Mouse (Mus musculus): ENCODE measurements around the gene Tead2. TPM values are rescaled to one million over a fixed set of nuclear protein-coding genes. Genes with fewer than 3 reads are reported as not detected.

The Tead2 gene
- total RNA-seq, 1 experiment from 2014 or later = 17.8 TPM

GRCm38 (mm10) chr7:45259281-45259680 is 43.7 kb downstream of the Tead2 start:
- DNase-seq = no peak

GRCm38 (mm10) chr7:45262266-45262665 is 46.7 kb downstream of the Tead2 start:
- DNase-seq = no peak

GRCm38 (mm10) chr7:45263006-45263607 is 47.6 kb downstream of the Tead2 start:
- DNase-seq = no peak

DNA sequence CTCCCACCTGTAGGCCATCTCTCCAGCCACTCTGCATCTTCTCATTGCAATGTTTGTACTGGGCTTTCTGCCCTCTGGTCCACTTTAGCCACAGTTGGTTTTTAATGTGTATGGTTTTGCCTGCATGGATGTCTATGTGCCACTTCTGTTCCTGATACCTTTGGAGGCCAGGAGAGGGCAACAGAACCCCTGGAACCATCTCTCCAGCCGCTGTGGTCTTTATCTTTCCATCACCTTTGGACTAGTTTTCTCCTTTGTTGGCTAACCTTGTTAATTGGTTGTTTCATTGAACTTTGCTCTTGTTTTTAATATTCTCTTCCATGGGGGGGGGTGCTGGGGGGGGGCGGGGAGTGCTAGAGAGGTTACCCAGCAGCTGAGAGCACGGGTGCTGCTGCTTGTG is 48.8 kb downstream of the Tead2 start:
- no peak for DNase-seq

- no peak for DNase-seq
Measured at GRCm38 (mm10) chr7:45265518-45265917, 50.0 kb downstream of the Tead2 start.

DNA sequence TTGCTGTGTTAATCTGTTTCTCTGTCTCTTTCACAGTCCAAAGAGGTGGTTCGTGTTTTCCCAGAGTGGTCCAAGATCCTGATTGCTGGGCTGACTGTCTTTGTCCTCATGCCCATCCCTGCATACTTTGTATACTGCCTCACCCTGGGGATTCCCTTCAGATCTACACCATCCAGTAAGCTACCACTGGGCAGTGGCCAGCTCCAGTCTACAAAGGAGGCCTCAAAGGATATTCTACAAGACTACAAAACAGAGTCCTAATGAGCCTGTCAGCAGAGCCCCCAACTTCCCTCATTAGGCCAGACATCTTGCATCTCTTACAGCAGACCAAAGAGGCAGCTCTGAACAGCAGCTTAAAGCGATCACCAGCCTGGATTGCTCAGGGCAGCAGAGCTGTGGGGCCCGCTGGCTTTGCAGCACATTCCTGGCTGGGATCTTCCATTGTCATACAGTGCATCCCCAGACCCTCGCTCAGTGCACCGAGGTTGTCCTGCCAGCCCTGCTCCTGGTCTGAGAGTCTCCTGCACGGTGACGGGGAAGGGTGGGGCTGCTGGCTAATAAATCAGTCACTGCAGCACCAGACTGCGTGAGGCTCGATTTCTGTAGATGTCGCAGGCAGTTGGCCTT is 57.3 kb downstream of the Tead2 start:
- DNase-seq = no peak

DNA sequence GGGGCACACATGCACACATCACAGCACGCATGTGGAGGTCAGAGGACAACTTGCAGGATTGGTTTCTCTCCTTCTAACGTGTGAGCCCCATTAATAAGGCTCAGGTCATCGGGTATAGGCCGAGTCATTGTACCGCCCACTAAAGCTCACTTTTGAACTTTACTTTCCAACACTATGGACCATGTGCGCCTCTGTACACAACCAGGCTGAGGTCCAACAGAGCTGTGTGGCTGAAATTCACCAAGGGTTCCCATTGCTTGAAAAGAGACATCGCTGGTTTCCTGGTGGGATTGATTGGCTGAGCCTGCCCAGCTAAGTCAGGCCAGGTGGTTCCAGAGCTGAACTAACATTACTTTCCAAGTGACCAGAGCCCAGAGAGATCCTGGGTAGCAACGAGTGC is 58.1 kb downstream of the Tead2 start:
- DNase-seq = no peak

GRCm38 (mm10) chr7:45277136-45277760 is 61.7 kb downstream of the Tead2 start, which contains the start of gene Slc6a21:
Gene Slc6a21 (plus strand): TSS chr7:45277513.
- peak; percentile 91 for DNase-seq

Small RNAs within 50 kb of the gene (microRNA-seq; reads per million reads assigned to microRNA genes)
- gene Mir7055 = 0 reads per million in 2 experiments

Other genes starting within 250 kb of the Tead2 start
- gene Cpt1c, start 240.9 kb upstream of the Tead2 start, total RNA-seq (2021) = 9.6 and 12.4 TPM in 2 replicates
- 224 and 250 TPM in 2 replicates for gene Prmt1, start 229.2 kb upstream of the Tead2 start, total RNA-seq (2021)
- gene Irf3, start 218.1 kb upstream of the Tead2 start, total RNA-seq (2021) = 95.1 and 108 TPM in 2 replicates
- gene Bcl2l12, start 217.0 kb upstream of the Tead2 start, total RNA-seq (2021) = 16.1 and 16.6 TPM in 2 replicates
- 76.3 and 77.2 TPM in 2 replicates for gene Scaf1, start 199.4 kb upstream of the Tead2 start, total RNA-seq (2021)
- 60.3 and 63.4 TPM in 2 replicates for gene Rras, start 197.8 kb upstream of the Tead2 start, total RNA-seq (2021)
- 42.6 and 44.6 TPM in 2 replicates for gene Prr12, start 162.9 kb upstream of the Tead2 start, total RNA-seq (2021)
- gene Nosip, start 153.3 kb upstream of the Tead2 start, total RNA-seq (2021) = 41.6 and 47.5 TPM in 2 replicates
- gene Prrg2, start 153.1 kb upstream of the Tead2 start, total RNA-seq (2021) = 16.0 and 16.3 TPM in 2 replicates
- 38.2 and 39.1 TPM in 2 replicates for gene Rcn3, start 123.5 kb upstream of the Tead2 start, total RNA-seq (2021)
- gene Fcgrt, start 111.9 kb upstream of the Tead2 start, total RNA-seq (2021) = 138 and 152 TPM in 2 replicates
- gene Rps11, start 91.3 kb upstream of the Tead2 start, total RNA-seq (2021) = 1,189 and 1,386 TPM in 2 replicates
- gene Rpl13a, start 87.0 kb upstream of the Tead2 start, total RNA-seq (2021) = 1,693 and 2,079 TPM in 2 replicates
- gene Gm45713, start 79.5 kb upstream of the Tead2 start, total RNA-seq (2021) = not detected in 2 replicates
- 13.3 and 25.0 TPM in 2 replicates for gene Flt3l, start 79.3 kb upstream of the Tead2 start, total RNA-seq (2021)
- 55.6 and 58.5 TPM in 2 replicates for gene Pih1d1, start 61.5 kb upstream of the Tead2 start, total RNA-seq (2021)
- gene Aldh16a1, start 61.2 kb upstream of the Tead2 start, total RNA-seq (2021) = 59.8 and 59.9 TPM in 2 replicates
- 0.22 and 0.79 TPM in 2 replicates for gene Slc17a7, start 51.8 kb upstream of the Tead2 start, total RNA-seq (2021)
- gene Gfy, start 36.2 kb upstream of the Tead2 start, total RNA-seq (2021) = not detected in 2 replicates
- not detected in 2 replicates for gene Pth2, start 34.8 kb upstream of the Tead2 start, total RNA-seq (2021)
- 0.22 and 0.23 TPM in 2 replicates for gene Ccdc155, start 10.9 kb upstream of the Tead2 start, total RNA-seq (2021)
- gene Dkkl1, start 3.6 kb upstream of the Tead2 start, total RNA-seq (2021) = 0.98 TPM in 1 of 2 replicates, not detected in the other
- 7.3 and 40.7 TPM in 2 replicates for gene Cd37, start 23.4 kb downstream of the Tead2 start, total RNA-seq (2021)
- gene Slc6a16, start 25.3 kb downstream of the Tead2 start, total RNA-seq (2021) = not detected in 2 replicates
- gene Slc6a21, start 61.8 kb downstream of the Tead2 start, total RNA-seq (2021) = not detected in 2 replicates
- 13.5 and 15.1 TPM in 2 replicates for gene Trpm4, start 118.0 kb downstream of the Tead2 start, total RNA-seq (2021)
- gene Hrc, start 119.5 kb downstream of the Tead2 start, total RNA-seq (2021) = 0.15 and 0.45 TPM in 2 replicates
- 2.1 and 2.4 TPM in 2 replicates for gene Ppfia3, start 151.3 kb downstream of the Tead2 start, total RNA-seq (2021)
- gene Lin7b, start 154.8 kb downstream of the Tead2 start, total RNA-seq (2021) = 1.2 and 1.4 TPM in 2 replicates
- 265 and 280 TPM in 2 replicates for gene Snrnp70, start 180.0 kb downstream of the Tead2 start, total RNA-seq (2021)
- not detected in 2 replicates for gene Kcna7, start 189.9 kb downstream of the Tead2 start, total RNA-seq (2021)
- gene Ntf5, start 197.9 kb downstream of the Tead2 start, total RNA-seq (2021) = not detected in 2 replicates
- not detected in 2 replicates for gene Lhb, start 205.1 kb downstream of the Tead2 start, total RNA-seq (2021)
- 55.4 and 62.8 TPM in 2 replicates for gene Gys1, start 219.1 kb downstream of the Tead2 start, total RNA-seq (2021)
- 55.5 and 62.8 TPM in 2 replicates for gene Ruvbl2, start 222.3 kb downstream of the Tead2 start, total RNA-seq (2021)
- gene Ftl1, start 244.1 kb downstream of the Tead2 start, total RNA-seq (2021) = 638 and 688 TPM in 2 replicates

Measured in adrenal gland, postnatal 14 days (tissue).